Mouse (Mus musculus): ENCODE results near the gene Syce2.
A peak's percentile ranks its signal among the peaks of the same experiment; 100 is the strongest.

Gene Syce2

GRCm38 (mm10) chr8:84928456-84929306 lies 56.8 kb downstream of the Syce2 start:
- peak in 1 of 2 experiments; percentile 82 for DNase-seq (ENCODE audit: low spot score in 2 of 2)

GRCm38 (mm10) chr8:84930582-84930981 lies 58.7 kb downstream of the Syce2 start:
- DNase-seq (ENCODE audit: low spot score in 2 of 2), result no peak

GRCm38 (mm10) chr8:84933767-84934559 lies 62.1 kb downstream of the Syce2 start:
- DNase-seq (ENCODE audit: low spot score in 2 of 2), result no peak

- no peak for DNase-seq (ENCODE audit: low spot score in 2 of 2)
Measured at GRCm38 (mm10) chr8:84934860-84935259, 62.9 kb downstream of the Syce2 start.

GRCm38 (mm10) chr8:84935489-84935888 lies 63.6 kb downstream of the Syce2 start:
- no peak for DNase-seq (ENCODE audit: low spot score in 2 of 2)

GRCm38 (mm10) chr8:84936041-84936961 lies 64.4 kb downstream of the Syce2 start:
- no peak for DNase-seq (ENCODE audit: low spot score in 2 of 2)

- peak; percentile 48 to 80 for DNase-seq (ENCODE audit: low spot score in 2 of 2)
Measured at GRCm38 (mm10) chr8:84936962-84937546, 65.1 kb downstream of the Syce2 start, which contains the start of gene Mast1. Gene Mast1 (minus strand): TSS chr8:84937359.
